Mouse (Mus musculus): Measurements from ENCODE around the gene Slc9a5. TPM values are rescaled to one million over a fixed set of nuclear protein-coding genes. Genes with fewer than 3 reads are reported as not detected.

The Slc9a5 gene
- polyA plus RNA-seq, 1 experiment from 2014 or later = 5.9 TPM

- H3K36me3 ChIP-seq = peaks cover 62% of the 10 kb centered on the region
- WGBS = 87% methylated on average over 8 of the region's 8 CpGs
- H3K9ac ChIP-seq = no peak overlapping the region
- H3K9me3 ChIP-seq = no peaks in the 10 kb centered on the region
- H3K27ac ChIP-seq = no peak overlapping the region
- H3K4me2 ChIP-seq (replicated peaks) = no peak overlapping the region
- peaks cover 16% of the 10 kb centered on the region for H3K4me1 ChIP-seq
- no peak for ATAC-seq (ENCODE audit: insufficient number of reproducible peaks, insufficient read depth, low FRiP score, low TSS enrichment)
- H3K27me3 ChIP-seq = no peaks in the 10 kb centered on the region
- H3K4me3 ChIP-seq = no peak overlapping the region
Observed at GRCm38 (mm10) chr8:105310118-105310517, 38.5 kb upstream of the Slc9a5 start.

- Histone ChIP-seq H3K27me3 (no peaks in the 10 kb centered on the region), H3K9me3 (no peaks in the 10 kb centered on the region), H3K4me3 (no peak overlapping the region), H3K36me3 (peaks cover 72% of the 10 kb centered on the region), H3K4me2 (replicated peaks) (no peak overlapping the region), H3K9ac (no peak overlapping the region), H3K27ac (no peak overlapping the region), H3K4me1 (peaks cover under 1% of the 10 kb centered on the region; the same call in 1 of the 2 replicates)
- no peak for ATAC-seq (ENCODE audit: insufficient number of reproducible peaks, insufficient read depth, low FRiP score, low TSS enrichment)
- WGBS = 85% methylated on average over 1 of the region's 1 CpGs
Observed at GRCm38 (mm10) chr8:105311718-105312117, 36.9 kb upstream of the Slc9a5 start.

- H3K4me1 ChIP-seq = no peaks in the 10 kb centered on the region
- H3K36me3 ChIP-seq = peaks cover 64% of the 10 kb centered on the region
- no peak overlapping the region for H3K4me3 ChIP-seq
- H3K9me3 ChIP-seq = no peaks in the 10 kb centered on the region
- no peak overlapping the region for H3K9ac ChIP-seq
- no peaks in the 10 kb centered on the region for H3K27me3 ChIP-seq
- ATAC-seq (ENCODE audit: insufficient number of reproducible peaks, insufficient read depth, low FRiP score, low TSS enrichment) = no peak
- H3K27ac ChIP-seq = no peak overlapping the region
- WGBS = 88% methylated on average over 8 of the region's 8 CpGs
- no peak overlapping the region for H3K4me2 ChIP-seq (replicated peaks)
Observed at GRCm38 (mm10) chr8:105312891-105313481, 35.7 kb upstream of the Slc9a5 start.

- Histone ChIP-seq H3K9ac (no peak overlapping the region), H3K27ac (no peak overlapping the region), H3K4me2 (replicated peaks) (no peak overlapping the region), H3K4me1 (no peaks in the 10 kb centered on the region), H3K9me3 (no peaks in the 10 kb centered on the region), H3K36me3 (peaks cover 59% of the 10 kb centered on the region), H3K4me3 (no peak overlapping the region), H3K27me3 (no peaks in the 10 kb centered on the region)
- no peak for ATAC-seq (ENCODE audit: insufficient number of reproducible peaks, insufficient read depth, low FRiP score, low TSS enrichment)
- 79% methylated on average over 9 of the region's 9 CpGs for WGBS
Observed at GRCm38 (mm10) chr8:105313622-105314402, 34.8 kb upstream of the Slc9a5 start.

GRCm38 (mm10) chr8:105315073-105315769 lies 33.4 kb upstream of the Slc9a5 start:
- Histone ChIP-seq H3K4me1 (no peaks in the 10 kb centered on the region), H3K27me3 (no peaks in the 10 kb centered on the region), H3K4me3 (no peak overlapping the region), H3K4me2 (replicated peaks) (no peak overlapping the region), H3K9ac (no peak overlapping the region), H3K27ac (no peak overlapping the region), H3K36me3 (peaks cover 69% of the 10 kb centered on the region), H3K9me3 (no peaks in the 10 kb centered on the region)
- ATAC-seq (ENCODE audit: insufficient number of reproducible peaks, insufficient read depth, low FRiP score, low TSS enrichment) = no peak
- 90% methylated on average over 18 of the region's 18 CpGs for WGBS

- H3K9me3 ChIP-seq = no peaks in the 10 kb centered on the region
- no peak overlapping the region for H3K27ac ChIP-seq
- ATAC-seq (ENCODE audit: insufficient number of reproducible peaks, insufficient read depth, low FRiP score, low TSS enrichment) = no peak
- no peak overlapping the region for H3K4me3 ChIP-seq
- H3K4me2 ChIP-seq (replicated peaks) = no peak overlapping the region
- H3K4me1 ChIP-seq = no peaks in the 10 kb centered on the region
- no peak overlapping the region for H3K9ac ChIP-seq
- H3K27me3 ChIP-seq = no peaks in the 10 kb centered on the region
- peaks cover 59% of the 10 kb centered on the region for H3K36me3 ChIP-seq
- WGBS = 95% methylated on average over 4 of the region's 4 CpGs
Observed at GRCm38 (mm10) chr8:105317941-105318340, 30.7 kb upstream of the Slc9a5 start.

- no peaks in the 10 kb centered on the region for H3K4me1 ChIP-seq
- H3K36me3 ChIP-seq = peaks cover 54% of the 10 kb centered on the region
- WGBS = 84% methylated on average over 11 of the region's 11 CpGs
- H3K27ac ChIP-seq = no peak overlapping the region
- H3K9ac ChIP-seq = no peak overlapping the region
- H3K27me3 ChIP-seq = no peaks in the 10 kb centered on the region
- no peak overlapping the region for H3K4me2 ChIP-seq (replicated peaks)
- no peak for ATAC-seq (ENCODE audit: insufficient number of reproducible peaks, insufficient read depth, low FRiP score, low TSS enrichment)
- H3K9me3 ChIP-seq = no peaks in the 10 kb centered on the region
- H3K4me3 ChIP-seq = no peak overlapping the region
Observed at GRCm38 (mm10) chr8:105318662-105319190, 29.9 kb upstream of the Slc9a5 start.

- H3K9ac ChIP-seq = no peak overlapping the region
- H3K9me3 ChIP-seq = no peaks in the 10 kb centered on the region
- no peak overlapping the region for H3K4me3 ChIP-seq
- peaks cover 13% of the 10 kb centered on the region for H3K4me1 ChIP-seq
- no peaks in the 10 kb centered on the region for H3K27me3 ChIP-seq
- H3K4me2 ChIP-seq (replicated peaks) = no peak overlapping the region
- ATAC-seq (ENCODE audit: insufficient number of reproducible peaks, insufficient read depth, low FRiP score, low TSS enrichment) = no peak
- no peak overlapping the region for H3K27ac ChIP-seq
- WGBS = 87% methylated on average over 4 of the region's 4 CpGs
- H3K36me3 ChIP-seq = peaks cover 30% of the 10 kb centered on the region
Observed at GRCm38 (mm10) chr8:105323183-105323582, 25.5 kb upstream of the Slc9a5 start.

- 1% methylated on average over 12 of the region's 12 CpGs for WGBS
- peak overlapping the region; percentile 80 for H3K4me3 ChIP-seq
- peaks cover 38% of the 10 kb centered on the region for H3K36me3 ChIP-seq
- H3K4me1 ChIP-seq = peaks cover 13% of the 10 kb centered on the region
- H3K27me3 ChIP-seq = no peaks in the 10 kb centered on the region
- H3K4me2 ChIP-seq (replicated peaks) = peak overlapping the region; percentile 86
- H3K9ac ChIP-seq = peak overlapping the region; percentile 87
- ATAC-seq (ENCODE audit: insufficient number of reproducible peaks, insufficient read depth, low FRiP score, low TSS enrichment) = peak; percentile 42
- H3K9me3 ChIP-seq = no peaks in the 10 kb centered on the region
- H3K27ac ChIP-seq = peak overlapping the region; percentile 82
Observed at GRCm38 (mm10) chr8:105325641-105326093, 23.0 kb upstream of the Slc9a5 start.

GRCm38 (mm10) chr8:105326141-105326672 lies 22.4 kb upstream of the Slc9a5 start, which contains the start of the genes Lrrc29 and Tmem208:
Lrrc29 (minus strand) TSS chr8:105326278.
Tmem208 (plus strand) TSS chr8:105326354.
- H3K27ac ChIP-seq = peak within 1 kb of the TSS; percentile 82
- H3K9ac ChIP-seq = peak within 1 kb of the TSS; percentile 87
- under 1% methylated on average over 36 of the region's 36 CpGs for WGBS
- ATAC-seq (ENCODE audit: insufficient number of reproducible peaks, insufficient read depth, low FRiP score, low TSS enrichment) = peak; percentile 89
- H3K27me3 ChIP-seq = no peaks in the 10 kb centered on the region
- H3K4me1 ChIP-seq = peaks cover 13% of the 10 kb centered on the region
- peaks cover 43% of the 10 kb centered on the region for H3K36me3 ChIP-seq
- peak within 1 kb of the TSS; percentile 86 for H3K4me2 ChIP-seq (replicated peaks)
- no peaks in the 10 kb centered on the region for H3K9me3 ChIP-seq
- H3K4me3 ChIP-seq = peak within 1 kb of the TSS; percentile 80

- Histone ChIP-seq H3K36me3 (peaks cover 51% of the 10 kb centered on the region), H3K4me3 (peak overlapping the region; percentile 80), H3K4me1 (peaks cover 13% of the 10 kb centered on the region), H3K9ac (peak overlapping the region; percentile 87), H3K27me3 (no peaks in the 10 kb centered on the region), H3K9me3 (no peaks in the 10 kb centered on the region), H3K27ac (peak overlapping the region; percentile 82; the same call in 1 of the 2 replicates), H3K4me2 (replicated peaks) (peak overlapping the region; percentile 84)
- no peak for ATAC-seq (ENCODE audit: insufficient number of reproducible peaks, insufficient read depth, low FRiP score, low TSS enrichment)
- 46% methylated on average over 6 of the region's 6 CpGs for WGBS
Observed at GRCm38 (mm10) chr8:105326968-105327367, 21.7 kb upstream of the Slc9a5 start.

All from embryonic facial prominence, embryonic 12.5 days (tissue).